Mouse (Mus musculus) megakaryocyte, embryonic 14.5 days (primary cell): ENCODE measurements around the gene Slc39a11.

Experiments
- FLI1 ChIP-seq: IDR thresholded peaks from 2 replicates; pipeline ENCODE4 v1.6.1; 2012; ENCODE audit warnings: low read length, inconsistent platforms, mixed read lengths
- GATA1 ChIP-seq: IDR thresholded peaks from 3 replicates; pipeline ENCODE4 v1.6.1; 2012; ENCODE audit warnings: mixed read lengths, low read length, inconsistent platforms, borderline replicate concordance

- TF ChIP-seq FLI1 (no peak), GATA1 (no peak)
Measured at GRCm38 (mm10) chr11:113667704-113668103, 17.8 kb upstream of the Slc39a11 start.
